Mouse (Mus musculus) C2C12 (cell line): ENCODE data around the gene Gpr101. TPM values are rescaled to one million over a fixed set of nuclear protein-coding genes. Genes with fewer than 3 reads are reported as not detected.

Experiments
- H3K27me3 ChIP-seq: one replicate; pipeline ENCODE4 v1.6.1; 2011; ENCODE audit not compliant: control insufficient read depth, insufficient read depth, insufficient read length
- H3K36me3 ChIP-seq: one replicate; pipeline ENCODE4 v1.6.1; 2011; ENCODE audit not compliant: control insufficient read depth, insufficient read depth
- H3K4me3 ChIP-seq: one replicate; pipeline ENCODE4 v1.5.1; 2011; ENCODE audit warnings: mild to moderate bottlenecking, control low read depth; ENCODE audit not compliant: poor library complexity, insufficient read depth, severe bottlenecking
- H3K79me2 ChIP-seq: one replicate; pipeline ENCODE4 v1.6.1; 2011; ENCODE audit not compliant: control insufficient read depth, insufficient read depth
- H3K79me3 ChIP-seq: one replicate; pipeline ENCODE4 v1.6.1; 2011; ENCODE audit warnings: low read depth, control low read depth
- H3ac ChIP-seq: one replicate; pipeline ENCODE3; 2011; ENCODE audit warnings: low read depth; ENCODE audit not compliant: control insufficient read depth, insufficient read length
- CEBPB ChIP-seq: IDR thresholded peaks from one replicate; pipeline ENCODE4 v1.6.1; 2011; ENCODE audit warnings: low read depth, mild to moderate bottlenecking, control low read depth, moderate library complexity
- CTCF ChIP-seq: IDR thresholded peaks from one replicate; pipeline ENCODE4 v1.5.1; 2011; ENCODE audit not compliant: control insufficient read depth, insufficient read depth, insufficient read length
- FOSL1 ChIP-seq: IDR thresholded peaks from one replicate; pipeline ENCODE4 v1.8.0; 2011; ENCODE audit warnings: mild to moderate bottlenecking, low read length; ENCODE audit not compliant: poor library complexity, insufficient read depth, severe bottlenecking
- MAX ChIP-seq: IDR thresholded peaks from one replicate; pipeline ENCODE4 v1.6.1; 2011; ENCODE audit warnings: mild to moderate bottlenecking, control low read depth
- MYOD1 ChIP-seq: IDR thresholded peaks from one replicate; pipeline ENCODE4 v1.6.1; 2011; ENCODE audit warnings: low read depth; ENCODE audit not compliant: control insufficient read depth, insufficient read length
- MYOG ChIP-seq: IDR thresholded peaks from one replicate; pipeline ENCODE4 v1.6.1; 2011; ENCODE audit not compliant: control insufficient read depth, insufficient read length; ENCODE audit errors: extremely low read depth
- USF1 ChIP-seq: IDR thresholded peaks from one replicate; pipeline ENCODE4 v1.6.1; 2011; ENCODE audit warnings: low read depth, mild to moderate bottlenecking, control low read depth, moderate library complexity
- long read RNA-seq, 2 experiments: library from polyadenylated mRNA; unstranded; transcript quantifications; one replicate each; pipeline ENCODE4 v2.0.0; 2019 to 2020
- polyA plus RNA-seq: library from polyadenylated mRNA; unstranded; fragments of >200 nt; fragmentation: generic; extraction: Trizol; gene quantifications from one replicate; pipeline ENCODE4 v1.2.1, GENCODE M21; 2012; ENCODE audit warnings: missing spikeins

Gene Gpr101
- polyA plus RNA-seq = not detected
- long read RNA-seq, experiment 1 = 0 reads
- long read RNA-seq, experiment 2 = 0 reads

GRCm38 (mm10) chrX:57503634-57504033 is at the start of gene Gpr101:
Gpr101 (minus strand) TSS chrX:57503757.
- no peaks in the 10 kb centered on the region for H3K79me2 ChIP-seq
- H3K4me3 ChIP-seq = no peak within 1 kb of the TSS
- no peak within 1 kb of the TSS for H3ac ChIP-seq
- no peaks in the 10 kb centered on the region for H3K79me3 ChIP-seq
- H3K36me3 ChIP-seq = no peaks in the 10 kb centered on the region
- H3K27me3 ChIP-seq = no peaks in the 10 kb centered on the region
- TF ChIP-seq MAX (no peak), CTCF (no peak)

- H3K79me3 ChIP-seq = no peaks in the 10 kb centered on the region
- no peak overlapping the region for H3ac ChIP-seq
- H3K27me3 ChIP-seq = no peaks in the 10 kb centered on the region
- no peak overlapping the region for H3K4me3 ChIP-seq
- H3K79me2 ChIP-seq = no peaks in the 10 kb centered on the region
- TF ChIP-seq MYOG (no peak), USF1 (no peak), MYOD1 (no peak), MAX (no peak), CTCF (no peak), FOSL1 (no peak), CEBPB (no peak)
- no peaks in the 10 kb centered on the region for H3K36me3 ChIP-seq
Observed at GRCm38 (mm10) chrX:57521117-57522095, 17.8 kb upstream of the Gpr101 start.

- Histone ChIP-seq H3K79me2 (no peaks in the 10 kb centered on the region), H3K36me3 (no peaks in the 10 kb centered on the region)
Observed at GRCm38 (mm10) chrX:57506247-57506646, 2.7 kb upstream of the Gpr101 start.

More at GRCm38 (mm10) chrX:57506247-57506646, 2.7 kb upstream of the Gpr101 start:
- Histone ChIP-seq H3K79me3 (no peaks in the 10 kb centered on the region), H3K4me3 (no peak overlapping the region), H3ac (no peak overlapping the region), H3K27me3 (no peaks in the 10 kb centered on the region)
- no peak for TF ChIP-seq MYOG
- TF ChIP-seq MAX = no peak
- no peak for TF ChIP-seq MYOD1

Other genes starting within 250 kb of the Gpr101 start
- 1.3 TPM for gene Arhgef6, start 165.0 kb downstream of the Gpr101 start, polyA plus RNA-seq
- gene Rbmx, start 110.7 kb downstream of the Gpr101 start, polyA plus RNA-seq = 25.5 TPM
- 0.19 TPM for gene Gm364, start 94.6 kb downstream of the Gpr101 start, polyA plus RNA-seq